Mouse (Mus musculus): ENCODE data around the gene Zfp580.
"Not testable (repeated sequence)": the region's sequence is repeated elsewhere in the genome, so short reads cannot be mapped to it uniquely, and the experiment has no call there.

The Zfp580 gene

GRCm38 (mm10) chr7:5051193-5052192 is at the start of gene Zfp580:
Zfp580 (plus strand) TSS chr7:5051538.
- peak; percentile 71 for DNase-seq (ENCODE audit: low spot score)

GRCm38 (mm10) chr7:5002876-5003275 is 48.5 kb upstream of the Zfp580 start:
- not testable (repeated sequence) for DNase-seq (ENCODE audit: low spot score)

GRCm38 (mm10) chr7:5008229-5008628 is 43.1 kb upstream of the Zfp580 start:
- DNase-seq (ENCODE audit: low spot score): no peak

- no peak for DNase-seq (ENCODE audit: low spot score)
Measured at GRCm38 (mm10) chr7:5012681-5013513, 38.4 kb upstream of the Zfp580 start.

- peak; percentile 97 for DNase-seq (ENCODE audit: low spot score)
Measured at GRCm38 (mm10) chr7:5014251-5015117, 36.9 kb upstream of the Zfp580 start, which contains the start of the genes Zfp524 and Fiz1. Zfp524 (plus strand) TSS chr7:5014415. Fiz1 (minus strand) TSS chr7:5014697.

GRCm38 (mm10) chr7:5015118-5016001 is 36.0 kb upstream of the Zfp580 start, which contains the start of gene Gm44973:
Gm44973 (plus strand) TSS chr7:5015496.
- DNase-seq (ENCODE audit: low spot score): peak; percentile 89

GRCm38 (mm10) chr7:5016057-5016456 is 35.3 kb upstream of the Zfp580 start:
- no peak for DNase-seq (ENCODE audit: low spot score)

GRCm38 (mm10) chr7:5016920-5017319 is 34.4 kb upstream of the Zfp580 start:
- no peak for DNase-seq (ENCODE audit: low spot score)

- no peak for DNase-seq (ENCODE audit: low spot score)
Measured at GRCm38 (mm10) chr7:5017352-5017751, 34.0 kb upstream of the Zfp580 start.

- no peak for DNase-seq (ENCODE audit: low spot score)
Measured at GRCm38 (mm10) chr7:5017931-5018330, 33.4 kb upstream of the Zfp580 start.

- not testable (repeated sequence) for DNase-seq (ENCODE audit: low spot score)
Measured at GRCm38 (mm10) chr7:5019576-5019975, 31.8 kb upstream of the Zfp580 start.

GRCm38 (mm10) chr7:5020000-5020681 is 31.2 kb upstream of the Zfp580 start, which contains the start of the genes Zfp865 and Ccdc106:
Zfp865 (plus strand) TSS chr7:5020376.
Ccdc106 (plus strand) TSS chr7:5020553.
- DNase-seq (ENCODE audit: low spot score): peak; percentile 94

GRCm38 (mm10) chr7:5020685-5021084 is 30.7 kb upstream of the Zfp580 start:
- DNase-seq (ENCODE audit: low spot score): peak; percentile 31

GRCm38 (mm10) chr7:5021197-5021596 is 30.1 kb upstream of the Zfp580 start:
- DNase-seq (ENCODE audit: low spot score): no peak

- DNase-seq (ENCODE audit: low spot score): no peak
Measured at GRCm38 (mm10) chr7:5029543-5029942, 21.8 kb upstream of the Zfp580 start.

GRCm38 (mm10) chr7:5029946-5030345 is 21.4 kb upstream of the Zfp580 start:
- DNase-seq (ENCODE audit: low spot score): no peak

GRCm38 (mm10) chr7:5030554-5031275 is 20.6 kb upstream of the Zfp580 start:
- no peak for DNase-seq (ENCODE audit: low spot score)

- no peak for DNase-seq (ENCODE audit: low spot score)
Measured at GRCm38 (mm10) chr7:5031496-5031895, 19.8 kb upstream of the Zfp580 start.

GRCm38 (mm10) chr7:5033818-5034217 is 17.5 kb upstream of the Zfp580 start, which contains the start of gene 4632433K11Rik:
4632433K11Rik (plus strand) TSS chr7:5034118.
- DNase-seq (ENCODE audit: low spot score): no peak
